Mouse (Mus musculus): ENCODE measurements around the gene Nrxn1. TPM values are rescaled to one million over a fixed set of nuclear protein-coding genes. Genes with fewer than 3 reads are reported as not detected.

Gene Nrxn1
- polyA plus RNA-seq, 1 experiment from 2014 or later, result 2.4 TPM

DNA sequence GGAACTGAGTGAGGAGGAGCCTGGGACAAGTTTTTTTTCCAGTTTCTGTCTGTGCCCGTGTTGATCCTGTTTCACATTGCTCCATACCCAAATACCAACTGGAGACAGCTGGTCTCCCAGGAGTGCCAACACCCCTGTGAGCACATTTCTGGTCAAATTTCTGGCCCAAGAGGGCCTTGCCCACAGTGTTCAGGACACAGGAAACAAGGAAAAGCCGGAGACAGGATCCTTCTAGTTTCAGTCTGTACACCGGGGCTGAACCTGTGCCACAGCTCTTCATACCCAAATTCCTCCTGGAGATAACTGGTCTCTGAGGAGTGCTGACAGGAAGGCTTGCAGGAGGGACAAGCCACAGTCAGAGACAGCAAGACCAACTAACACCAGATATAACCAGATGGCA, 670.3 kb downstream of the Nrxn1 start:
- ATAC-seq (ENCODE audit: low read depth), result no peak
- Histone ChIP-seq H3K9ac (ENCODE audit: low read length) (no peak overlapping the region), H3K4me1 (replicated peaks; ENCODE audit: control insufficient read depth, insufficient read depth, low read length) (no peaks in the 10 kb centered on the region), H3K4me2 (ENCODE audit: low read depth, low read length) (no peak overlapping the region), H3K9me3 (ENCODE audit: control insufficient read depth, low read length) (no peaks in the 10 kb centered on the region), H3K4me3 (ENCODE audit: low read length) (no peak overlapping the region), H3K36me3 (ENCODE audit: control insufficient read depth, insufficient read depth, low read length) (no peaks in the 10 kb centered on the region), H3K27me3 (ENCODE audit: control insufficient read depth, insufficient read depth, low read depth, low read length) (no peaks in the 10 kb centered on the region), H3K27ac (ENCODE audit: low read length) (no peak overlapping the region)
- 79% methylated on average over 3 of the region's 3 CpGs for WGBS

GRCm38 (mm10) chr17:90420757-90421156, 672.1 kb downstream of the Nrxn1 start:
- no peak for ATAC-seq (ENCODE audit: low read depth)
- H3K9ac ChIP-seq (ENCODE audit: low read length), result no peak overlapping the region
- no peaks in the 10 kb centered on the region for H3K36me3 ChIP-seq (ENCODE audit: control insufficient read depth, insufficient read depth, low read length)
- WGBS, result 89% methylated on average over 2 of the region's 2 CpGs
- H3K9me3 ChIP-seq (ENCODE audit: control insufficient read depth, low read length), result no peaks in the 10 kb centered on the region
- no peak overlapping the region for H3K4me3 ChIP-seq (ENCODE audit: low read length)
- H3K4me2 ChIP-seq (ENCODE audit: low read depth, low read length), result no peak overlapping the region
- H3K4me1 ChIP-seq (replicated peaks; ENCODE audit: control insufficient read depth, insufficient read depth, low read length), result no peaks in the 10 kb centered on the region
- H3K27ac ChIP-seq (ENCODE audit: low read length), result no peak overlapping the region
- H3K27me3 ChIP-seq (ENCODE audit: control insufficient read depth, insufficient read depth, low read depth, low read length), result no peaks in the 10 kb centered on the region

DNA sequence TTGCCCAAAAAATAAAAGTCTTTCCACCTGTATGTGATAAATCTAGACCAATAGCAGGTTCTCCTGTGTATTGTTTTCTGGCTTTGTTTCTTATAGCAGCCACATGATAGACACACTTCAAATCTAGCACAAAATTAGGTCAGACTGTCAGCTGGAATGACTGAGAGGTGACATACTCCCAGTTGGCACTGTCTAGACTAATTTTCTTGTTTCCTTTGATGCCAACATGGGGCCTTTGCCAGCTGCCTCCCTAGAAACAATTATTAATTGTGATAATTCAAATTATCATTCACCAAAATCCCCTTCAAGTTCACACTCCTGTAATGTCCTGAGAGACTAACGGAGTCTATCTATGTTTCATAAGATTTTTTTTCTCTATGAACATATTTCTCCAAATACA, 673.3 kb downstream of the Nrxn1 start:
- Histone ChIP-seq H3K4me3 (ENCODE audit: low read length) (no peak overlapping the region), H3K36me3 (ENCODE audit: control insufficient read depth, insufficient read depth, low read length) (no peaks in the 10 kb centered on the region), H3K4me2 (ENCODE audit: low read depth, low read length) (no peak overlapping the region), H3K9ac (ENCODE audit: low read length) (no peak overlapping the region), H3K9me3 (ENCODE audit: control insufficient read depth, low read length) (no peaks in the 10 kb centered on the region), H3K27me3 (ENCODE audit: control insufficient read depth, insufficient read depth, low read depth, low read length) (no peaks in the 10 kb centered on the region), H3K27ac (ENCODE audit: low read length) (no peak overlapping the region), H3K4me1 (replicated peaks; ENCODE audit: control insufficient read depth, insufficient read depth, low read length) (no peaks in the 10 kb centered on the region)
- WGBS, result 77% methylated on average over 1 of the region's 1 CpGs
- ATAC-seq (ENCODE audit: low read depth), result no peak

DNA sequence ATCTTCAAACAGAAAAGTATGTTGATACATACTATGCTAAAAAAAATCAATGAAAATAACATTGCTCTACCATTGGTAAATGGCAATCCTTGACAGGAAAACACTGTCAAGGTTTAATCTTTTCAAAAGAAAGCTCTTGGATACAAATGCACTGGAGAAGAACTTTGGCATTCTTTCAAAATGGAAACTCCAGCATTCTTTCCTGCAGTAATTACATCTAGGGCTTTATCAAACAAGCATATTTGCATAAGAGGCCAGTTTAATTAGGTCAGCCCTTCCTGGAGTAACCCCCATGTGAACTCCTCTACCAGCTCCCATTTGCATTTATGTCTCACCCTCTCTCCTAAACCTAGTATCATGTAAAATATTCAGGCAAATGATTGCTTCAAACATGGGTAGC, 696.5 kb downstream of the Nrxn1 start:
- Histone ChIP-seq H3K4me2 (ENCODE audit: low read depth, low read length) (no peak overlapping the region), H3K36me3 (ENCODE audit: control insufficient read depth, insufficient read depth, low read length) (no peaks in the 10 kb centered on the region), H3K9me3 (ENCODE audit: control insufficient read depth, low read length) (no peaks in the 10 kb centered on the region), H3K27ac (ENCODE audit: low read length) (no peak overlapping the region), H3K9ac (ENCODE audit: low read length) (no peak overlapping the region), H3K4me3 (ENCODE audit: low read length) (no peak overlapping the region), H3K27me3 (ENCODE audit: control insufficient read depth, insufficient read depth, low read depth, low read length) (no peaks in the 10 kb centered on the region), H3K4me1 (replicated peaks; ENCODE audit: control insufficient read depth, insufficient read depth, low read length) (no peaks in the 10 kb centered on the region)
- ATAC-seq (ENCODE audit: low read depth), result no peak

GRCm38 (mm10) chr17:90394606-90395005, 698.3 kb downstream of the Nrxn1 start:
- WGBS, result 82% methylated on average over 6 of the region's 6 CpGs
- Histone ChIP-seq H3K36me3 (ENCODE audit: control insufficient read depth, insufficient read depth, low read length) (no peaks in the 10 kb centered on the region), H3K4me1 (replicated peaks; ENCODE audit: control insufficient read depth, insufficient read depth, low read length) (no peaks in the 10 kb centered on the region), H3K27me3 (ENCODE audit: control insufficient read depth, insufficient read depth, low read depth, low read length) (no peaks in the 10 kb centered on the region), H3K9ac (ENCODE audit: low read length) (no peak overlapping the region), H3K4me3 (ENCODE audit: low read length) (no peak overlapping the region), H3K27ac (ENCODE audit: low read length) (no peak overlapping the region), H3K4me2 (ENCODE audit: low read depth, low read length) (no peak overlapping the region), H3K9me3 (ENCODE audit: control insufficient read depth, low read length) (no peaks in the 10 kb centered on the region)
- no peak for ATAC-seq (ENCODE audit: low read depth)

GRCm38 (mm10) chr17:90392751-90393150, 700.1 kb downstream of the Nrxn1 start:
- Histone ChIP-seq H3K4me3 (ENCODE audit: low read length) (no peak overlapping the region), H3K4me2 (ENCODE audit: low read depth, low read length) (no peak overlapping the region), H3K9ac (ENCODE audit: low read length) (no peak overlapping the region), H3K4me1 (replicated peaks; ENCODE audit: control insufficient read depth, insufficient read depth, low read length) (no peaks in the 10 kb centered on the region), H3K36me3 (ENCODE audit: control insufficient read depth, insufficient read depth, low read length) (no peaks in the 10 kb centered on the region), H3K27me3 (ENCODE audit: control insufficient read depth, insufficient read depth, low read depth, low read length) (no peaks in the 10 kb centered on the region), H3K27ac (ENCODE audit: low read length) (no peak overlapping the region), H3K9me3 (ENCODE audit: control insufficient read depth, low read length) (no peaks in the 10 kb centered on the region)
- 88% methylated on average over 1 of the region's 1 CpGs for WGBS
- no peak for ATAC-seq (ENCODE audit: low read depth)

- Histone ChIP-seq H3K4me2 (ENCODE audit: low read depth, low read length) (no peak overlapping the region), H3K36me3 (ENCODE audit: control insufficient read depth, insufficient read depth, low read length) (no peaks in the 10 kb centered on the region), H3K4me1 (replicated peaks; ENCODE audit: control insufficient read depth, insufficient read depth, low read length) (no peaks in the 10 kb centered on the region), H3K9me3 (ENCODE audit: control insufficient read depth, low read length) (no peaks in the 10 kb centered on the region), H3K27ac (ENCODE audit: low read length) (no peak overlapping the region), H3K9ac (ENCODE audit: low read length) (no peak overlapping the region), H3K4me3 (ENCODE audit: low read length) (no peak overlapping the region), H3K27me3 (ENCODE audit: control insufficient read depth, insufficient read depth, low read depth, low read length) (no peaks in the 10 kb centered on the region)
- WGBS, result 51% methylated on average over 7 of the region's 7 CpGs
- ATAC-seq (ENCODE audit: low read depth), result no peak
These were observed 702.3 kb downstream of the Nrxn1 start for GRCm38 (mm10) chr17:90390316-90391212.

- no peak for ATAC-seq (ENCODE audit: low read depth)
- WGBS, result 56% methylated on average over 2 of the region's 2 CpGs
These were observed 708.0 kb downstream of the Nrxn1 start for GRCm38 (mm10) chr17:90384856-90385255.

GRCm38 (mm10) chr17:90382496-90383443, 710.1 kb downstream of the Nrxn1 start:
- Histone ChIP-seq H3K4me2 (ENCODE audit: low read depth, low read length) (no peak overlapping the region), H3K27ac (ENCODE audit: low read length) (no peak overlapping the region), H3K9me3 (ENCODE audit: control insufficient read depth, low read length) (no peaks in the 10 kb centered on the region), H3K4me3 (ENCODE audit: low read length) (no peak overlapping the region), H3K36me3 (ENCODE audit: control insufficient read depth, insufficient read depth, low read length) (no peaks in the 10 kb centered on the region), H3K27me3 (ENCODE audit: control insufficient read depth, insufficient read depth, low read depth, low read length) (no peaks in the 10 kb centered on the region), H3K4me1 (replicated peaks; ENCODE audit: control insufficient read depth, insufficient read depth, low read length) (no peaks in the 10 kb centered on the region), H3K9ac (ENCODE audit: low read length) (no peak overlapping the region)
- no peak for ATAC-seq (ENCODE audit: low read depth)
- 23% methylated on average over 5 of the region's 5 CpGs for WGBS

More at GRCm38 (mm10) chr17:90384856-90385255, 708.0 kb downstream of the Nrxn1 start:
- Histone ChIP-seq H3K4me3 (ENCODE audit: low read length) (no peak overlapping the region), H3K27ac (ENCODE audit: low read length) (no peak overlapping the region), H3K9me3 (ENCODE audit: control insufficient read depth, low read length) (no peaks in the 10 kb centered on the region), H3K36me3 (ENCODE audit: control insufficient read depth, insufficient read depth, low read length) (no peaks in the 10 kb centered on the region), H3K27me3 (ENCODE audit: control insufficient read depth, insufficient read depth, low read depth, low read length) (no peaks in the 10 kb centered on the region), H3K4me2 (ENCODE audit: low read depth, low read length) (no peak overlapping the region), H3K4me1 (replicated peaks; ENCODE audit: control insufficient read depth, insufficient read depth, low read length) (no peaks in the 10 kb centered on the region), H3K9ac (ENCODE audit: low read length) (no peak overlapping the region)
